Mouse (Mus musculus): ENCODE results near the gene Sh2d6.
"Not testable (repeated sequence)": the region's sequence is repeated elsewhere in the genome, so short reads cannot be mapped to it uniquely, and the experiment has no call there.

Sh2d6 gene

GRCm38 (mm10) chr6:72492892-72493291, 28.6 kb downstream of the Sh2d6 start:
- DNase-seq, result no peak

- DNase-seq, result no peak
Measured at GRCm38 (mm10) chr6:72491151-72491550, 30.4 kb downstream of the Sh2d6 start.

- no peak for DNase-seq
Measured at GRCm38 (mm10) chr6:72489534-72489933, 32.0 kb downstream of the Sh2d6 start.

- peak; percentile 60 to 71 for DNase-seq
Measured at GRCm38 (mm10) chr6:72488850-72489249, 32.7 kb downstream of the Sh2d6 start.

- no peak for DNase-seq
Measured at GRCm38 (mm10) chr6:72487282-72487681, 34.2 kb downstream of the Sh2d6 start.

- DNase-seq, result no peak
Measured at GRCm38 (mm10) chr6:72486307-72486706, 35.2 kb downstream of the Sh2d6 start.

- no peak for DNase-seq
Measured at GRCm38 (mm10) chr6:72484887-72485286, 36.6 kb downstream of the Sh2d6 start.

- DNase-seq, result no peak
Measured at GRCm38 (mm10) chr6:72482156-72482555, 39.4 kb downstream of the Sh2d6 start.

GRCm38 (mm10) chr6:72480422-72480702, 41.1 kb downstream of the Sh2d6 start:
- DNase-seq, result no peak

GRCm38 (mm10) chr6:72479645-72480421, 41.7 kb downstream of the Sh2d6 start:
- no peak for DNase-seq

- DNase-seq, result not testable (repeated sequence)
Measured at GRCm38 (mm10) chr6:72478691-72479090, 42.8 kb downstream of the Sh2d6 start.

GRCm38 (mm10) chr6:72477621-72478020, 43.9 kb downstream of the Sh2d6 start:
- peak; percentile 63 to 72 for DNase-seq

GRCm38 (mm10) chr6:72476836-72477235, 44.7 kb downstream of the Sh2d6 start:
- peak in 1 of 2 experiments; percentile 20 for DNase-seq

GRCm38 (mm10) chr6:72475221-72475985, 46.1 kb downstream of the Sh2d6 start:
- DNase-seq, result peak; percentile 37 to 45

- DNase-seq, result peak; percentile 70 to 81
Measured at GRCm38 (mm10) chr6:72473264-72474041, 48.1 kb downstream of the Sh2d6 start.

- no peak for DNase-seq
Measured at GRCm38 (mm10) chr6:72466171-72466570, 55.3 kb downstream of the Sh2d6 start.

- peak; percentile 79 to 89 for DNase-seq
Measured at GRCm38 (mm10) chr6:72465361-72466157, 55.9 kb downstream of the Sh2d6 start.

All from kidney, postnatal 36 days (tissue).